Mouse (Mus musculus): ENCODE data around the gene Ift81. TPM values are rescaled to one million over a fixed set of nuclear protein-coding genes. Genes with fewer than 3 reads are reported as not detected.

Ift81 gene
- polyA plus RNA-seq, 1 experiment from 2014 or later: 29.5 TPM

DNA sequence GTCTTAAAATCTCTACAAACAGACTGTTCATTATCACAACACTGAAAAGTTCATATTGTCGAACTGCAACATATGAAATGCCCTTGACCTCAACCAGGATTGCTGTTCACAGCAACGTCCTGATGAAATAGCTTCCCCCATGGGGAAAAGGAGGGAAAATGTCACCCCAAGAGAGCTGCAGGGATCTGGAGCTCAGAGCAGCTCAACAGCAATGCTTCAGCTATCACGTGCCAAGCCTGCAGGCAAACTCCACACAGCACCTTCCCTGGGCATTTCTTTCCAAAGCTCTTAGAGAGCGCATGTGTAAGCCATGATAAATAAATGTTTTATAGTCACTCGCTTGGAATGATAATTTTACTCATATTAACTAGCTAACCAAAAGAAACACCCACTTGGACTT, 42.3 kb downstream of the Ift81 start:
- H3K9me3 ChIP-seq (ENCODE audit: low read length): no peaks in the 10 kb centered on the region
- no peaks in the 10 kb centered on the region for H3K27me3 ChIP-seq (replicated peaks; ENCODE audit: insufficient read depth, low read length)
- no peak overlapping the region for H3K9ac ChIP-seq (replicated peaks; ENCODE audit: low read depth)
- H3K4me3 ChIP-seq (ENCODE audit: low read depth, low read length): no peak overlapping the region
- H3K36me3 ChIP-seq (ENCODE audit: insufficient read depth, low read length): no peaks in the 10 kb centered on the region
- H3K27ac ChIP-seq (ENCODE audit: low read length): no peak overlapping the region
- WGBS: 71% methylated on average over 5 of the region's 5 CpGs
- no peaks in the 10 kb centered on the region for H3K4me1 ChIP-seq (ENCODE audit: insufficient read depth, low read depth, low read length)
- H3K4me2 ChIP-seq (replicated peaks; ENCODE audit: low read depth, low read length): no peak overlapping the region
- DNase-seq (ENCODE audit: low spot score) (no peak), ATAC-seq (no peak)
- TF ChIP-seq EP300 (IDR thresholded peaks at IDR 0.05) (no peak), CTCF (IDR thresholded peaks at IDR 0.05) (no peak)

DNA sequence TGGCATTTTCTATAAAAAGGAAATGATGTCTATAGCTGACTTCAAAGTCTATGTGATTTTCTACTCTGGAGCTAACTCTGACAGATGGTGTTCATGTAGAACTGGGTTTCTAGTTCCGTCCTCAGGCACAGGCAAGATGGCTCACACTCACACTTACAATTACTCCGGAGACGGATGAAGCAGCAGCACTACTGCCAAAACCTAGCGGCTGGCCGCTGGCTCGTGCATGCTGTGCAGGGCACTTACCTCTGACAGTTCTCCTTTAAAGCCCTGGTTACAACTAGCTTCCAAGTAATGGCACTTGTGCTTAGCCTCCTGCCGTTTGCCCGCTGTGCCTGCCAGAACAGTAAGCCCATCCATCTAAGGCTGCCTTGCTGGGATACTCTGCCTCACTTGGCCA, 47.7 kb downstream of the Ift81 start:
- Histone ChIP-seq H3K9me3 (ENCODE audit: low read length) (no peaks in the 10 kb centered on the region), H3K4me3 (ENCODE audit: low read depth, low read length) (no peak overlapping the region)
- 74% methylated on average over 8 of the region's 8 CpGs for WGBS

DNA sequence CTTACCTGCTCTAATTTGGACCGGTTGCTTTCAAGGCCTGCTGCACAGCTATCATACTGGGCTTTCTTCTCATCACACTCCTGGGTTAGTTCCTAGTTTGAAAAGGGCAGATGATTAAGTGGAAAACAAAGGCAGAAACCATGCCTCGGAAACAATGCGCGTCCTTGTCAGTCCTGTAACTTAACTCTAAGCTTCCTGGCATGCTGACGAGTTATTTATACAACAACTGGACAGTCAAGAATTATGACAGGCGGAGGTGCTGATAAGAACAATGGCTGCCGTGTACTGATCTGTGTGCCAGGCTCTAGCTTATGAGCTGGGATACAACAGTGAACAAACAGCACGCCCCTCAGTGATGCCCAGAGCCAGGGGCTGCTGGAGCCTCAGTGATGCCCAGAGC, 53.7 kb downstream of the Ift81 start:
- Histone ChIP-seq H3K9ac (replicated peaks; ENCODE audit: low read depth) (no peak overlapping the region), H3K9me3 (ENCODE audit: low read length) (no peaks in the 10 kb centered on the region), H3K27ac (ENCODE audit: low read length) (no peak overlapping the region), H3K4me2 (replicated peaks; ENCODE audit: low read depth, low read length) (no peak overlapping the region), H3K4me3 (ENCODE audit: low read depth, low read length) (no peak overlapping the region), H3K27me3 (replicated peaks; ENCODE audit: insufficient read depth, low read length) (no peaks in the 10 kb centered on the region), H3K4me1 (ENCODE audit: insufficient read depth, low read depth, low read length) (no peaks in the 10 kb centered on the region), H3K36me3 (ENCODE audit: insufficient read depth, low read length) (peaks cover 8% of the 10 kb centered on the region; the same call in 1 of the 2 replicates)
- peak; percentile 61 for ATAC-seq
- WGBS: 44% methylated on average over 8 of the region's 8 CpGs
- TF ChIP-seq EP300 (IDR thresholded peaks at IDR 0.05) (peak; percentile 51; the same call in 1 of the 2 replicates), CTCF (IDR thresholded peaks at IDR 0.05) (no peak)
- peak; percentile 63 for DNase-seq (ENCODE audit: low spot score)

More for the DNA sequence above, 47.7 kb downstream of the Ift81 start:
- Histone ChIP-seq H3K4me1 (ENCODE audit: insufficient read depth, low read depth, low read length) (no peaks in the 10 kb centered on the region), H3K36me3 (ENCODE audit: insufficient read depth, low read length) (no peaks in the 10 kb centered on the region), H3K27ac (ENCODE audit: low read length) (no peak overlapping the region), H3K27me3 (replicated peaks; ENCODE audit: insufficient read depth, low read length) (no peaks in the 10 kb centered on the region), H3K9ac (replicated peaks; ENCODE audit: low read depth) (no peak overlapping the region), H3K4me2 (replicated peaks; ENCODE audit: low read depth, low read length) (no peak overlapping the region)
- DNase-seq (ENCODE audit: low spot score) (no peak), ATAC-seq (no peak)
- no peak for TF ChIP-seq CTCF (IDR thresholded peaks at IDR 0.05)
- no peak for TF ChIP-seq EP300 (IDR thresholded peaks at IDR 0.05)

DNA sequence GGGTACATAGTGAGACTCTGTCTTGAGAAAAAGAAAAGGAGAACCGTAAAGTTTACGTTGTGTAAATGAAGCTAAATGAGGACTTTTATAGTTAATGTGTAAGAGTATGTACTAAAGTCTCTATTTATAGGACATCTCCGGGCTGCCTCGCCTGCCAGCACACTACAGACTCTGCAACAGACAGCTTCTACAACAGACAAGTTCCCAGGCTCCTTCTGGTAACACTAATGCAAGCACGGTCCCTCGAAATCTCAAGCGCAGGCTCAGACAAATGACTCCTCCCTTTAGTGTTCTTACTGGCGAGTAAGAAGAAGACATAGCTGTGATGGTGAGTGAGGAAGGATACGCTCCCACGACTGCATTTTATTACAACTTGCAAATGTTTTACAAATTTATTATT, 56.2 kb downstream of the Ift81 start:
- Histone ChIP-seq H3K4me3 (ENCODE audit: low read depth, low read length) (no peak overlapping the region), H3K36me3 (ENCODE audit: insufficient read depth, low read length) (peaks cover 8% of the 10 kb centered on the region; the same call in 1 of the 2 replicates), H3K9me3 (ENCODE audit: low read length) (no peaks in the 10 kb centered on the region), H3K27ac (ENCODE audit: low read length) (no peak overlapping the region), H3K4me1 (ENCODE audit: insufficient read depth, low read depth, low read length) (no peaks in the 10 kb centered on the region), H3K9ac (replicated peaks; ENCODE audit: low read depth) (no peak overlapping the region), H3K4me2 (replicated peaks; ENCODE audit: low read depth, low read length) (no peak overlapping the region), H3K27me3 (replicated peaks; ENCODE audit: insufficient read depth, low read length) (no peaks in the 10 kb centered on the region)
- no peak for ATAC-seq
- DNase-seq (ENCODE audit: low spot score): no peak
- 91% methylated on average over 10 of the region's 10 CpGs for WGBS
- TF ChIP-seq EP300 (IDR thresholded peaks at IDR 0.05) (no peak), CTCF (IDR thresholded peaks at IDR 0.05) (no peak)

DNA sequence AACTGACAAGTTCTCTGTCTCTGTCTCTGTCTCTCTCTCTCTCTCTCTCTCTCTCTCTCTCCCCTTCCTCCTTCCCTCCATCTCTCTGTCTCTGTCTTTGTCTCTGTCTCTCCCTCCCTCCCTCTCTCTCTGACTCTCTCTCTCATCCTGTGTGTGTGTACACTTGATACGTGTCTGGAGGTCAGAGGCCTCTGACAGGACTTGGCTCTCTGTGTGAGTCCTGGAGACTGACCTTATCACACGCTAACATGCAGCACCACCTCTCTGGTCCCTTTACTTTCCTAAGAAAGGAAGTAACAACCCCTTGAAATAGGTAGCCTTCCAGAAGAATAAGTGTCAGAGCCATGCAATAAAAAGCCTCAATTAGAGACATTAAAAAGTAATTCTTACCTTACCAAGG, 59.2 kb downstream of the Ift81 start:
- H3K36me3 ChIP-seq (ENCODE audit: insufficient read depth, low read length): peaks cover 8% of the 10 kb centered on the region; the same call in 1 of the 2 replicates
- ATAC-seq: no peak
- no peak overlapping the region for H3K9ac ChIP-seq (replicated peaks; ENCODE audit: low read depth)
- 74% methylated on average over 2 of the region's 2 CpGs for WGBS
- H3K4me3 ChIP-seq (ENCODE audit: low read depth, low read length): no peak overlapping the region
- TF ChIP-seq CTCF (IDR thresholded peaks at IDR 0.05) (no peak), EP300 (IDR thresholded peaks at IDR 0.05) (no peak)
- no peak overlapping the region for H3K4me2 ChIP-seq (replicated peaks; ENCODE audit: low read depth, low read length)
- no peaks in the 10 kb centered on the region for H3K4me1 ChIP-seq (ENCODE audit: insufficient read depth, low read depth, low read length)
- H3K27me3 ChIP-seq (replicated peaks; ENCODE audit: insufficient read depth, low read length): no peaks in the 10 kb centered on the region
- DNase-seq (ENCODE audit: low spot score): no peak
- H3K27ac ChIP-seq (ENCODE audit: low read length): no peak overlapping the region
- no peaks in the 10 kb centered on the region for H3K9me3 ChIP-seq (ENCODE audit: low read length)

DNA sequence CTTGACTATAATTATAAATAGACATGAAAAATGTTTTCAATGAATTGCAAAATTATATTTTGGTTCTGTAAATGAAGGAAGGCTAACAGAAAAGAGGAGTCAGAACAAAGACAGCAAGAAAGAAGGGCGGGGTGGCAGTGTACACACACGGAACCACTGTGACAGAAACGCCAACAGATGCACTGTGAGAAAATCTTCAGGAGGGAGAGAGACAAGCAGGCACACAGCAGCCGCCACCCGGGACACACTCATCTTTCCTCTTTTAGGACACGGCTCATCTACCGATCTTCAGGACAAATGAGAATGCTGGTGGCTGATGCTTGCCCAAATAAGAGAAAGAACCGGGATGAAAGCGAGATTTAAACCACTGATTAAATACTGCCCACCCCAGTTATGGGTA, 61.7 kb downstream of the Ift81 start:
- H3K4me1 ChIP-seq (ENCODE audit: insufficient read depth, low read depth, low read length): peaks cover 2% of the 10 kb centered on the region; the same call in 1 of the 2 replicates
- TF ChIP-seq CTCF (IDR thresholded peaks at IDR 0.05) (no peak), EP300 (IDR thresholded peaks at IDR 0.05) (no peak)
- DNase-seq (ENCODE audit: low spot score): no peak
- no peak overlapping the region for H3K4me2 ChIP-seq (replicated peaks; ENCODE audit: low read depth, low read length)
- no peaks in the 10 kb centered on the region for H3K27me3 ChIP-seq (replicated peaks; ENCODE audit: insufficient read depth, low read length)
- H3K9ac ChIP-seq (replicated peaks; ENCODE audit: low read depth): no peak overlapping the region
- no peak for ATAC-seq
- 73% methylated on average over 9 of the region's 9 CpGs for WGBS
- H3K36me3 ChIP-seq (ENCODE audit: insufficient read depth, low read length): 0 out of 2 replicates have a peak, but pooled peaks cover under 1% of the 10 kb centered on the region
- no peaks in the 10 kb centered on the region for H3K9me3 ChIP-seq (ENCODE audit: low read length)
- H3K27ac ChIP-seq (ENCODE audit: low read length): no peak overlapping the region
- H3K4me3 ChIP-seq (ENCODE audit: low read depth, low read length): no peak overlapping the region

DNA sequence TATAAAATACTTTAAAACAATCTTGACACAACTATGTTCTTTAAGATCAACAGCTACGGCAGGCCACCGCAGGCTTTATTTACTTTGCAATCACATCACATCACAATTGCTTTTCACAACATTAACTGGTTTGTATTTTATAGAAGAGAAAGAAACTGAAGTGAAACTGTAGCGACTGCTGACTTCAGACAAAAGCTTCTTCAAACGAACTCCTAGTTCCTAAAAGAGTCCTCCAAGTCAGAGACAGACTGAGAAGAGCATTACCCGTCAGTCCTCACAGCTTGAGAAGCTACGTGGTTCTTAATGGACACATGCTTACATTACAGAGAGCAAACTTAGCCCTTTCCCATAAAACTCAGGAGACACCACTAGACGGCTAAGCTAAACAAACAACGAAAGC, 63.9 kb downstream of the Ift81 start:
- DNase-seq (ENCODE audit: low spot score) (peak; percentile 28), ATAC-seq (no peak)
- H3K4me1 ChIP-seq (ENCODE audit: insufficient read depth, low read depth, low read length): peaks cover 2% of the 10 kb centered on the region; the same call in 1 of the 2 replicates
- H3K9me3 ChIP-seq (ENCODE audit: low read length): no peaks in the 10 kb centered on the region
- peak overlapping the region; percentile 18; the same call in 1 of the 2 replicates for H3K4me2 ChIP-seq (replicated peaks; ENCODE audit: low read depth, low read length)
- TF ChIP-seq EP300 (IDR thresholded peaks at IDR 0.05): no peak
- H3K4me3 ChIP-seq (ENCODE audit: low read depth, low read length): no peak overlapping the region
- H3K36me3 ChIP-seq (ENCODE audit: insufficient read depth, low read length): no peaks in the 10 kb centered on the region
- no peaks in the 10 kb centered on the region for H3K27me3 ChIP-seq (replicated peaks; ENCODE audit: insufficient read depth, low read length)
- H3K9ac ChIP-seq (replicated peaks; ENCODE audit: low read depth): no peak overlapping the region
- 16% methylated on average over 8 of the region's 8 CpGs for WGBS
- 0 out of 2 replicates have a peak overlapping the region, but pooled peaks have one; percentile 9 for H3K27ac ChIP-seq (ENCODE audit: low read length)
